Comparison of ENCODE assay signal across 15 mouse cellular contexts in genomic region chr1:173427385-173427784, GRCm38 (mm10). TPM values are rescaled to one million over a fixed set of nuclear protein-coding genes. Genes with fewer than 3 reads are reported as not detected.
DNase-seq lines count a peak whose midpoint lies in the region; ATAC-seq lines count a peak whose summit lies in the region.
"Had no signal": no experiment of that assay in that cellular context is flagged by ENCODE, and none has a peak within 500 bp of the region (broad histone marks: within the 10 kb centered on the region; RNA-seq: fewer than 3 reads in every experiment).

No protein-coding gene starts in this region.

- peak; percentile 4 for DNase-seq in adrenal gland, adult 2 months
- no peak for DNase-seq in adrenal gland, adult 18-20 months (ENCODE audit: low spot score in 2 of 2)
- peak; percentile 34 for DNase-seq in layer of hippocampus, adult 9-11 months
- no peak for DNase-seq in layer of hippocampus, adult 9-10 months (ENCODE audit: low spot score)
- no peak for DNase-seq in gastrocnemius, postnatal 14 days
- no peak for DNase-seq in kidney, postnatal 4 days
- DNase-seq: adrenal gland, postnatal 25 days; cerebellum, adult 18-20 months; kidney, adult 11 months; thymus, postnatal 14 days had no signal

- intact Hi-C loops in gastrocnemius, postnatal 14 days (cut with DNase I; ENCODE audit: low total_unique reads) = no loop called here

- ATAC-seq in common myeloid progenitor, adult 5-6 weeks (replicated peaks; ENCODE audit: low read depth, poor library complexity, severe bottlenecking) = peak; percentile 39
- peak; percentile 72 for ATAC-seq in monocyte, adult 5-6 weeks (replicated peaks; ENCODE audit: insufficient number of reproducible peaks, low FRiP score, low TSS enrichment, poor library complexity, severe bottlenecking)
- ATAC-seq: activated CD4-positive, CD25-positive, alpha-beta regulatory T cell, adult 4 months; forebrain, embryonic 13.5 days; liver, embryonic 12.5 days had no signal

RNA-seq across cellular contexts. Expression of gene Cadm3, which starts 59.9 kb away (rescaled TPM):
- total RNA-seq in adrenal gland, adult 2 months (2021) = 1 to 10 TPM; 3.9 to 6.1 TPM
- 6.8 and 9.3 TPM in 2 replicates for polyA plus RNA-seq in adrenal gland, adult 2 months (2012; rRNA removed)
- total RNA-seq in adrenal gland, adult 18-20 months (2021) = 1 to 10 TPM; 4.0 to 8.9 TPM
- total RNA-seq in common myeloid progenitor, adult 5-6 weeks (2017) = 0.05 TPM in 1 of 2 replicates, not detected in the other
- total RNA-seq in monocyte, adult 5-6 weeks (2017) = 3.2 to 9.0 TPM (median 6.9 TPM) in 3 replicates
- 10 to 100 TPM; 15.4 to 21.4 TPM for total RNA-seq in gastrocnemius, postnatal 14 days (2021)
- polyA plus RNA-seq: activated CD4-positive, CD25-positive, alpha-beta regulatory T cell, adult 4 months had no signal

Comparison
In these comparisons a context has a peak if more than half of its experiments do, and no peak if none do; other contexts are left out.
1. DNase-seq: peak in adrenal gland, adult 2 months (single experiment) and layer of hippocampus, adult 9-11 months (single experiment); none in adrenal gland, adult 18-20 months (0 of 2), layer of hippocampus, adult 9-10 months (single experiment), gastrocnemius, postnatal 14 days (single experiment) and kidney, postnatal 4 days (0 of 2).